Mouse (Mus musculus): ENCODE measurements around the gene Aoah.

DNA sequence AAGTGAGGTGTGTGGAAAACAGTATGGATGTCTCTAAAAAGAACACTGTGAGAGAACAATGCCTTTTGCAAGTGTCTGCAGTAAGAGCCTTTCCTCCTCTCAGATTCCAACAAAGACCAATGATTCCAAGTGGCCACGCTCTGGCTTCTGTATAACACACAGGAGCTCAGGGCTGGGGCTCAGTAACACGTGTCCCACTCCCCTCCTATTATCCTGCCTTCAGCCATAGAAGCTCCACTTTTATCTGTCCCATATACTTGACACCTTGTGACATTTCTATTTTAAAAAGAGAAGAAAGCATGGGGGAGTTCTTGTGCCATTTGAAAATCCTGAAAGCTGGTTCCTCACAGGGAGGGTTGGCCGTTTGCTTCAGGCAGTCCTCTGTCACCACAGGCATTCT lies 219.7 kb downstream of the Aoah start:
- TF ChIP-seq SRF (IDR thresholded peaks at IDR 0.05; ENCODE audit: control insufficient read depth, insufficient read length, low read depth) (no peak), POLR2A (IDR thresholded peaks at IDR 0.05; ENCODE audit: insufficient read length, low read depth) (no peak), USF1 (IDR thresholded peaks at IDR 0.05; ENCODE audit: low read depth) (no peak), TCF3 (IDR thresholded peaks at IDR 0.05; ENCODE audit: insufficient read length, low read depth) (no peak), MYOG (IDR thresholded peaks at IDR 0.05; ENCODE audit: control insufficient read depth in 1 of 3, insufficient read depth in 1 of 3, insufficient read length in 2 of 3, low read depth in 2 of 3) (no peak), MYOD1 (IDR thresholded peaks at IDR 0.05; ENCODE audit: control insufficient read depth in 1 of 3, insufficient read length in 2 of 3, low read depth in 2 of 3) (no peak), POLR2AphosphoS2 (IDR thresholded peaks at IDR 0.05; ENCODE audit: insufficient read length, low read depth) (no peak), E2F4 (IDR thresholded peaks at IDR 0.05; ENCODE audit: insufficient read depth) (no peak), CEBPB (IDR thresholded peaks at IDR 0.05; ENCODE audit: insufficient read depth, poor library complexity, severe bottlenecking) (no peak), MAX (IDR thresholded peaks at IDR 0.05; ENCODE audit: low read depth) (no peak)

Data from myocyte (in vitro differentiated cells).